ENCODE assay signal across 18 mouse cellular contexts in the genomic region with DNA sequence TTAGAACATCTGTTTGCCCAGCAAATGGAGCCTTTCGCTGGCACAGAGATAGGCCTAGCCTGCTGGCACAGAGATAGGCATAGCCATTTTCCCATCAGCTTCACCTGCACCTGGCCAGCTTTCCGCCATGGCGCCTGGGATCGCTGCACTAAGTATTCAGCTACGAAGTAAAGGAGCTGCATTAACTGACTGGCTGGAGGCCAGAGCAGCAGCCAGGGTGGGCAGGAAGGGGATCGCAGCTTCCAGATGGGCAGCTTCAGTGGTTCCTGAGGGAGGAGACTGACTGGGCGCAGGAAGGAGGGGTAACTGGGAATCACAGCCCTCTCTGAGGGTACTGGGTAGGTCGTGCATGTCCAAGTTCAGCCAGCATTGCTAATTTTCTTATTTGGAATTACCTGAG.
DNase-seq lines count a peak whose midpoint lies in the region; ATAC-seq and TF ChIP-seq lines count a peak whose summit lies in the region.
"Had no signal": no experiment of that assay in that cellular context is flagged by ENCODE, and none has a peak within 500 bp of the region (broad histone marks: within the 10 kb centered on the region; RNA-seq: fewer than 3 reads in every experiment).

No protein-coding gene starts in this region.

- H3K4me1 ChIP-seq in forebrain, embryonic 11.5 days (replicated peaks; ENCODE audit: control insufficient read depth, insufficient read depth, low read length): no peaks in the 10 kb centered on the region
- H3K4me1 ChIP-seq in forebrain, postnatal 0 days (ENCODE audit: insufficient read depth): peaks cover 4% of the 10 kb centered on the region; the same call in 1 of the 2 replicates
- peaks cover 4% of the 10 kb centered on the region; the same call in 1 of the 2 replicates for H3K4me1 ChIP-seq in heart, embryonic 11.5 days (ENCODE audit: control insufficient read depth, insufficient read depth, low read length)
- peaks cover 10% of the 10 kb centered on the region for H3K4me1 ChIP-seq in neural tube, embryonic 13.5 days (replicated peaks)
- H3K4me1 ChIP-seq in neural tube, embryonic 15.5 days: peaks cover 17% of the 10 kb centered on the region
- H3K4me1 ChIP-seq: liver, embryonic 15.5 days; midbrain, embryonic 12.5 days had no signal

- H3K9ac ChIP-seq in forebrain, embryonic 11.5 days (ENCODE audit: low read length): no peak overlapping the region
- H3K9ac ChIP-seq in forebrain, postnatal 0 days: no peak overlapping the region
- H3K9ac ChIP-seq in heart, embryonic 11.5 days (ENCODE audit: low read depth, low read length): no peak overlapping the region
- no peak overlapping the region for H3K9ac ChIP-seq in neural tube, embryonic 13.5 days
- no peak overlapping the region for H3K9ac ChIP-seq in neural tube, embryonic 15.5 days (replicated peaks)
- H3K9ac ChIP-seq: limb, embryonic 15.5 days; liver, embryonic 15.5 days; midbrain, embryonic 12.5 days had no signal

- no peak for ATAC-seq in forebrain, embryonic 11.5 days (replicated peaks; ENCODE audit: low FRiP score)
- ATAC-seq in forebrain, postnatal 0 days: no peak
- no peak for ATAC-seq in heart, embryonic 11.5 days (replicated peaks; ENCODE audit: insufficient number of reproducible peaks, low FRiP score, low TSS enrichment)
- no peak for ATAC-seq in neural tube, embryonic 13.5 days (ENCODE audit: low read depth)
- ATAC-seq in neural tube, embryonic 15.5 days (ENCODE audit: low FRiP score): no peak; the same call in 1 of the 2 replicates
- ATAC-seq: activated CD4-positive, CD25-positive, alpha-beta regulatory T cell, adult 4 months had no signal

- no peak for TF ChIP-seq CTCF in forebrain, postnatal 0 days (IDR thresholded peaks at IDR 0.05; ENCODE audit: low read depth)

- H3K36me3 ChIP-seq in forebrain, embryonic 11.5 days (ENCODE audit: control insufficient read depth, insufficient read depth, low read length): no peaks in the 10 kb centered on the region
- H3K36me3 ChIP-seq in forebrain, postnatal 0 days (ENCODE audit: insufficient read depth): no peaks in the 10 kb centered on the region
- no peaks in the 10 kb centered on the region for H3K36me3 ChIP-seq in heart, embryonic 11.5 days (ENCODE audit: control insufficient read depth, insufficient read depth, low read length)
- no peaks in the 10 kb centered on the region for H3K36me3 ChIP-seq in neural tube, embryonic 13.5 days
- no peaks in the 10 kb centered on the region for H3K36me3 ChIP-seq in neural tube, embryonic 15.5 days
- H3K36me3 ChIP-seq: G1E; limb, embryonic 15.5 days; liver, embryonic 15.5 days; midbrain, embryonic 12.5 days had no signal

- no peaks in the 10 kb centered on the region for H3K27me3 ChIP-seq in forebrain, embryonic 11.5 days (ENCODE audit: control insufficient read depth, insufficient read depth, low read length)
- no peaks in the 10 kb centered on the region for H3K27me3 ChIP-seq in forebrain, postnatal 0 days (ENCODE audit: insufficient read depth, low read length)
- H3K27me3 ChIP-seq in heart, embryonic 11.5 days (ENCODE audit: control insufficient read depth, insufficient read depth, low read length): no peaks in the 10 kb centered on the region
- no peaks in the 10 kb centered on the region for H3K27me3 ChIP-seq in neural tube, embryonic 13.5 days
- no peaks in the 10 kb centered on the region for H3K27me3 ChIP-seq in neural tube, embryonic 15.5 days (replicated peaks)
- H3K27me3 ChIP-seq: limb, embryonic 15.5 days; liver, embryonic 15.5 days; midbrain, embryonic 12.5 days had no signal

- no peaks in the 10 kb centered on the region for H3K9me3 ChIP-seq in forebrain, embryonic 11.5 days (ENCODE audit: control insufficient read depth, low read length)
- H3K9me3 ChIP-seq in forebrain, postnatal 0 days (ENCODE audit: low read length): no peaks in the 10 kb centered on the region
- H3K9me3 ChIP-seq in heart, embryonic 11.5 days (replicated peaks; ENCODE audit: control insufficient read depth, low read length): no peaks in the 10 kb centered on the region
- no peaks in the 10 kb centered on the region for H3K9me3 ChIP-seq in neural tube, embryonic 13.5 days
- no peaks in the 10 kb centered on the region for H3K9me3 ChIP-seq in neural tube, embryonic 15.5 days (replicated peaks)
- H3K9me3 ChIP-seq: limb, embryonic 15.5 days; liver, embryonic 15.5 days; midbrain, embryonic 12.5 days had no signal

- peak; percentile 48 for DNase-seq in forebrain, embryonic 11.5 days (ENCODE audit: low spot score)
- no peak for DNase-seq in forebrain, postnatal 0 days
- DNase-seq in heart, postnatal 4 days: peak; percentile 4
- DNase-seq in neural tube, embryonic 10.5 days (ENCODE audit: extremely low spot score, low spot score): no peak
- DNase-seq: adrenal gland, postnatal 10 days; cerebellum, adult 11 months; cerebellum, postnatal 25 days; embryo, embryonic 11 days; kidney, adult 9 months; thymus, postnatal 36 days had no signal

- no peak overlapping the region for H3K4me3 ChIP-seq in forebrain, embryonic 11.5 days (ENCODE audit: low read depth, low read length)
- H3K4me3 ChIP-seq in forebrain, postnatal 0 days (ENCODE audit: low read depth, low read length): no peak overlapping the region
- no peak overlapping the region for H3K4me3 ChIP-seq in heart, embryonic 11.5 days (ENCODE audit: low read depth, low read length)
- no peak overlapping the region for H3K4me3 ChIP-seq in neural tube, embryonic 13.5 days
- H3K4me3 ChIP-seq in neural tube, embryonic 15.5 days (replicated peaks): no peak overlapping the region
- H3K4me3 ChIP-seq: limb, embryonic 15.5 days; liver, embryonic 15.5 days; midbrain, embryonic 12.5 days had no signal

- no peak overlapping the region for H3K27ac ChIP-seq in forebrain, embryonic 11.5 days (ENCODE audit: low read depth, low read length)
- no peak overlapping the region for H3K27ac ChIP-seq in forebrain, postnatal 0 days (ENCODE audit: low read depth, low read length)
- no peak overlapping the region for H3K27ac ChIP-seq in heart, embryonic 11.5 days (ENCODE audit: low read depth, low read length)
- peak overlapping the region; percentile 61 for H3K27ac ChIP-seq in neural tube, embryonic 13.5 days (replicated peaks)
- H3K27ac ChIP-seq in neural tube, embryonic 15.5 days (replicated peaks): 0 out of 2 replicates have a peak overlapping the region, but pooled peaks have one; percentile 33
- H3K27ac ChIP-seq: limb, embryonic 15.5 days; liver, embryonic 15.5 days; midbrain, embryonic 12.5 days had no signal

- WGBS in forebrain, embryonic 11.5 days: 79% methylated on average over 8 of the region's 8 CpGs
- WGBS in forebrain, postnatal 0 days: 55% methylated on average over 8 of the region's 8 CpGs
- 69% methylated on average over 8 of the region's 8 CpGs for WGBS in heart, embryonic 11.5 days (ENCODE audit: insufficient replicate concordance)
- 72% methylated on average over 8 of the region's 8 CpGs for WGBS in neural tube, embryonic 13.5 days
- 69% methylated on average over 8 of the region's 8 CpGs for WGBS in neural tube, embryonic 15.5 days

- no peak overlapping the region for H3K4me2 ChIP-seq in forebrain, embryonic 11.5 days (ENCODE audit: low read depth, low read length, severe bottlenecking)
- no peak overlapping the region for H3K4me2 ChIP-seq in forebrain, postnatal 0 days (ENCODE audit: low read depth)
- H3K4me2 ChIP-seq in heart, embryonic 11.5 days: no peak overlapping the region
- H3K4me2 ChIP-seq in neural tube, embryonic 13.5 days: no peak overlapping the region
- no peak overlapping the region for H3K4me2 ChIP-seq in neural tube, embryonic 15.5 days
- H3K4me2 ChIP-seq: limb, embryonic 15.5 days; liver, embryonic 15.5 days; midbrain, embryonic 12.5 days had no signal

Comparison
In these comparisons a context has a peak if more than half of its experiments do, and no peak if none do; other contexts are left out.
1. DNase-seq: peak in forebrain, embryonic 11.5 days (single experiment) and heart, postnatal 4 days (single experiment); none in forebrain, postnatal 0 days (single experiment) and neural tube, embryonic 10.5 days (single experiment).
2. H3K27ac ChIP-seq: peak in neural tube, embryonic 13.5 days (single experiment) and neural tube, embryonic 15.5 days (single experiment); none in forebrain, embryonic 11.5 days (single experiment), forebrain, postnatal 0 days (single experiment) and heart, embryonic 11.5 days (single experiment).